Mouse (Mus musculus) CH12.LX (cell line): Measurements from ENCODE around the gene Ryr3.

Source experiments
- CHD1 ChIP-seq: IDR thresholded peaks from 2 replicates; pipeline ENCODE4 v1.6.1; 2012; ENCODE audit warnings: low read depth, low read length, improper control_type of control experiment, inconsistent platforms
- CTCF ChIP-seq, 2 experiments: IDR thresholded peaks in 1 of 2; conservative IDR thresholded peaks in 1 of 2; 2 replicates each; pipeline ENCODE4 v1.5.1; 2011 to 2012; ENCODE audit warnings: low read depth in 2 of 2, low read length in 2 of 2, improper control_type of control experiment in 1 of 2, inconsistent platforms in 1 of 2, mild to moderate bottlenecking in 1 of 2, moderate library complexity in 1 of 2
- E2F4 ChIP-seq: IDR thresholded peaks from 2 replicates; pipeline ENCODE4 v1.6.1; 2011; ENCODE audit warnings: low read depth, low read length, improper control_type of control experiment; ENCODE audit not compliant: insufficient replicate concordance
- ELF1 ChIP-seq: IDR thresholded peaks from 2 replicates; pipeline ENCODE4 v1.6.1; 2014; ENCODE audit warnings: low read depth, mild to moderate bottlenecking, inconsistent platforms, low read length, improper control_type of control experiment
- EP300 ChIP-seq: IDR thresholded peaks from 2 replicates; pipeline ENCODE4 v1.6.1; 2011; ENCODE audit warnings: low read length, improper control_type of control experiment
- ETS1 ChIP-seq: conservative IDR thresholded peaks from 2 replicates; pipeline ENCODE4 v1.6.1; 2012; ENCODE audit warnings: low read depth, mild to moderate bottlenecking, inconsistent platforms, low read length, improper control_type of control experiment, moderate library complexity
- JUND ChIP-seq: conservative IDR thresholded peaks from 2 replicates; pipeline ENCODE4 v1.6.1; 2011; ENCODE audit warnings: low read depth, low read length, improper control_type of control experiment
- KAT2A ChIP-seq: IDR thresholded peaks from 2 replicates; pipeline ENCODE4 v1.6.1; 2012; ENCODE audit warnings: low read length, improper control_type of control experiment, inconsistent platforms; ENCODE audit not compliant: insufficient replicate concordance
- MEF2A ChIP-seq: IDR thresholded peaks from 2 replicates; pipeline ENCODE4 v1.6.1; 2014; ENCODE audit warnings: low read depth, mild to moderate bottlenecking, inconsistent platforms, low read length, improper control_type of control experiment, borderline replicate concordance
- POLR2A ChIP-seq: IDR thresholded peaks from 2 replicates; pipeline ENCODE4 v1.6.1; 2011; ENCODE audit warnings: low read depth, mild to moderate bottlenecking, improper control_type of control experiment, low read length
- TBP ChIP-seq: conservative IDR thresholded peaks from 2 replicates; pipeline ENCODE4 v1.6.1; 2011; ENCODE audit warnings: low read depth, low read length, improper control_type of control experiment
- ZC3H11A ChIP-seq: IDR thresholded peaks from 2 replicates; pipeline ENCODE4 v1.6.1; 2012; ENCODE audit warnings: low read depth, mild to moderate bottlenecking, inconsistent platforms, low read length, improper control_type of control experiment

DNA sequence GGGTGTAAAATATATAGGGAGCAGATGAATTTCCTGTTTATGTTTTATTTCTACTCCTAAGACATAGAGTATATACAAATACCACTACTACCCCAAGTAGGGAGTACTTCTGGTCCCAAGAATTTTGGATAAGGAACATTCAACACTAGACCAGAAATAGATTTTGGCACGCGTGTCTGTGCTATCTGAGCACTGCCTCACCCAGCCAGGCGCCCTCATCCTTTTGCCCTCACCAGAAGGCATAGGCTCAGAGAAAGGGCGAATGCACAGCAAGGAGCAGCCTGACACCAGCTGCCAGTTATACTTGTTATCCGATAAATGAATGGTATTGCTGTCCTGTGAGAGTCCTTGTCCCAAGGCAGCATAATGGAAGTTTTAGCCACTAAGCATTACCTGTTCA is 579.7 kb downstream of the Ryr3 start:
- TF ChIP-seq ETS1 (no peak), KAT2A (no peak), JUND (no peak), POLR2A (no peak), E2F4 (no peak), ELF1 (no peak), EP300 (no peak), MEF2A (no peak), CTCF (conservative IDR thresholded peaks at IDR 0.05 in 1 of 2, IDR thresholded peaks at IDR 0.05 in 1 of 2; ENCODE audit: low read depth in 2 of 2, low read length in 2 of 2) (no peak), ZC3H11A (no peak), TBP (no peak), CHD1 (no peak)
